Mouse (Mus musculus): ENCODE data around the gene Galr3. TPM values are rescaled to one million over a fixed set of nuclear protein-coding genes. Genes with fewer than 3 reads are reported as not detected.
"Not testable (repeated sequence)": the region's sequence is repeated elsewhere in the genome, so short reads cannot be mapped to it uniquely, and the experiment has no call there.

Gene Galr3
- polyA plus RNA-seq, 1 experiment from 2014 or later = not detected

DNA sequence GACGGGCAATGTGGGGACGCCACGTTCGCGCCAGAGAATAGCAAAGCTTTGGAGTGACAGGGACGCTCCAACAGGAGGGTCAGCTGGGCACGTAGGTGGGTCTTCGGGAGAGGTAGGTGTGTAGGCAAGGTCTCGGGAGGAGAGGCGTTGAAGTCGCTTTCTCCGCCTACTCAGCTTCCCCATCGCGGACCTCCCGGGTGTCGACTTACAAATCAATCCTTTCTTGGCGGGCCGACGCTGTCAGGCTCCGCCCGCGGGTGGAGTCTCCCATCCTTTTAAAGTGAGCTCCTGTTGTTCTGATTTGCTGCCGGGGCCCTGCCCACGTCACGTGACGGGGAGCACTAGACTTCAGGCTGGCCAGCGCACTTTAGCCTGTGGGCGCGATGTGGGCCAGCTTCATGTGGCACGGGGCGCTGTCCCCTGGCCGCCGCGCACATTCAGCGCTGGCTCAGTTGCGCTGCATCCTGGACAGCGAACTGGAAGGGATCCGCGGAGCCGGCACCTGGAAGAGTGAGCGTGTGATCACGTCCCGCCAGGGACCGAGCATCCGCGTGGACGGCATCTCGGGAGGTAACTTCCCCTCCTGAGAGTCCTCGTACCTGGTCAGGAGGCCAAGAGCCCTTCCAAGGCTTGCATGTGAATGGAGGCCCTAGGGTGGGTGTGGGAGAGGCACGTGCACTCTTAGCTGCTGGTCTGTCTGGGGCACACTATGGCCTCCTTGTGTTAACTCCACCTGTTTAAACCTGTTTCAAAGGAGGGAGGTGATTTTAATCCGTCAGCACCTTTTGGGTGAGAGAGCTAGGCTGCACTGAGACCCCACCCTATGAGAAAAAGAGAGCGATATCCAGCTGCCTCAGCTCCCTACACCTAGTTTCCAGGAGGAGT lies 10.9 kb upstream of the Galr3 start:
- 1% methylated on average over 52 of the region's 52 CpGs for WGBS
- ATAC-seq (ENCODE audit: low read depth) = peak; percentile 86
- Histone ChIP-seq H3K4me2 (ENCODE audit: low read depth, low read length) (peak overlapping the region; percentile 99), H3K9me3 (ENCODE audit: control insufficient read depth, low read length) (no peaks in the 10 kb centered on the region), H3K27ac (ENCODE audit: low read length) (peak overlapping the region; percentile 89), H3K4me3 (ENCODE audit: low read length) (peak overlapping the region; percentile 83), H3K27me3 (ENCODE audit: control insufficient read depth, insufficient read depth, low read depth, low read length) (no peaks in the 10 kb centered on the region), H3K9ac (ENCODE audit: low read length) (peak overlapping the region; percentile 100), H3K36me3 (ENCODE audit: control insufficient read depth, insufficient read depth, low read length) (no peaks in the 10 kb centered on the region), H3K4me1 (replicated peaks; ENCODE audit: control insufficient read depth, insufficient read depth, low read length) (peaks cover 27% of the 10 kb centered on the region)

DNA sequence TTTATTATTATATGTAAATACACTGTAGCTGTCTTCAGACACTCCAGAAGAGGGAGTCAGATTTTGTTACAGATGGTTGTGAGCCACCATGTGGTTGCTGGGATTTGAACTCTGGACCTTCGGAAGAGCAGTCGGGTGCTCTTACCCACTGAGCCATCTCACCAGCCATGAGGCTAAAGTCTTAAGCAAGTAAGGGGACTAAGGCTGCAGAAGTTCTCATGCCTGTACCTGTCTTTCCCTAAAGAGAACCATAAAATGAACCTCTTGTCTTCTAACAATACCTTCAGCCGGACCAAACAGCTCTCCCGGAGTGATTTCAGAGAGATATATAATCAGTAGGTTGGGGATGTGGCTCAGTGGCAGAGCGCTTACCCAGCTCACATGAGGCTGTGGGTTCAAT lies 9.8 kb upstream of the Galr3 start:
- H3K9ac ChIP-seq (ENCODE audit: low read length); ATAC-seq (ENCODE audit: low read depth); H3K27ac ChIP-seq (ENCODE audit: low read length); H3K27me3 ChIP-seq (ENCODE audit: control insufficient read depth, insufficient read depth, low read depth, low read length); H3K36me3 ChIP-seq (ENCODE audit: control insufficient read depth, insufficient read depth, low read length); H3K4me2 ChIP-seq (ENCODE audit: low read depth, low read length); H3K4me3 ChIP-seq (ENCODE audit: low read length); H3K9me3 ChIP-seq (ENCODE audit: control insufficient read depth, low read length): not testable (repeated sequence)
- WGBS = 82% methylated on average over 5 of the region's 5 CpGs
- peaks cover 19% of the 10 kb centered on the region for H3K4me1 ChIP-seq (replicated peaks; ENCODE audit: control insufficient read depth, insufficient read depth, low read length)

DNA sequence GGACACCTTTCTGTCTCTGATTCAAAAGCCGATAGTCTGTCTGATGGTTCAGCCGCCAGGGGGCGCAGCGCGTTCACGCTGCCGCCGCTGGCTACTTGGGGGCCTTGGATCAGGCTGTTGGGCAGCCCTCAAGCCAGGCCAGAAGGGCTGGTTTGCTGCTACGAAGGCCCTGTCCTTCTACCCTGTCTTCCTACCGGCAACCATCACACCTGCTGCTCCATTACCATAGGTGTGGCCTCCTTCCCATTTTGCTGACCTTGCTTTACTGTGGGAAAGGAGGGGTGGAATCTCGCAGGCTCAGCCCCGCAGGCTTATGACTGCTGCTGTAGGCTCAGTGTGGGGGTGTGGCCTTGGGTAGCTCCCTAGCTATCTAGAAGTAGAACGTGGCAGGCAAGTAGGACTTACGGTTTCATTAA lies 3.8 kb upstream of the Galr3 start:
- H3K27me3 ChIP-seq (ENCODE audit: control insufficient read depth, insufficient read depth, low read depth, low read length) = peaks cover 24% of the 10 kb centered on the region
- no peaks in the 10 kb centered on the region for H3K36me3 ChIP-seq (ENCODE audit: control insufficient read depth, insufficient read depth, low read length)
- 0 out of 2 replicates have a peak overlapping the region, but pooled peaks have one; percentile 21 for H3K9ac ChIP-seq (ENCODE audit: low read length)
- ATAC-seq (ENCODE audit: low read depth) = peak; percentile 35; the same call in 1 of the 2 replicates
- no peak overlapping the region for H3K4me3 ChIP-seq (ENCODE audit: low read length)
- no peaks in the 10 kb centered on the region for H3K9me3 ChIP-seq (ENCODE audit: control insufficient read depth, low read length)
- peak overlapping the region; percentile 23 for H3K4me2 ChIP-seq (ENCODE audit: low read depth, low read length)
- WGBS = 10% methylated on average over 14 of the region's 14 CpGs
- peaks cover 15% of the 10 kb centered on the region for H3K4me1 ChIP-seq (replicated peaks; ENCODE audit: control insufficient read depth, insufficient read depth, low read length)
- no peak overlapping the region for H3K27ac ChIP-seq (ENCODE audit: low read length)

DNA sequence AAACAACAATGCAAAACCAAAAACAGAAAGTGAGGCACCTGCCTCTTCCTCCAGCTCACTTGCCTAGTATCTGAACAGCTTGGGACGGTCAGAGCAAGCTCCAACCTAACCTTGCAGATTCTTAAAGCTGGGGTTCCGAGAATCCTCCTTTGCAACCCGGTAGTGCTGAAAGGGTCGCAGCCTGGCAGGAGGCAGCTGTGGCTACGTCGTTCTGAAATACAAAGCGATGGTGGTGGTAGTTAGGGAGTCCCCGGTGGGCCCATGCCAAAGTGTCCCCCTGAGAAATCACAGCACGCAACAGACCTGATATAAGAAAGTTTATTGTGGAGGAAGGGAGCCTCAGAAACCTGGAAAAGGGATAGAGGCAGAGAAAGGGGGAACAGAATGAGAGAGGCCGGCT lies 3.4 kb upstream of the Galr3 start:
- peaks cover 28% of the 10 kb centered on the region for H3K27me3 ChIP-seq (ENCODE audit: control insufficient read depth, insufficient read depth, low read depth, low read length)
- no peaks in the 10 kb centered on the region for H3K36me3 ChIP-seq (ENCODE audit: control insufficient read depth, insufficient read depth, low read length)
- no peak overlapping the region for H3K4me2 ChIP-seq (ENCODE audit: low read depth, low read length)
- ATAC-seq (ENCODE audit: low read depth) = no peak
- peaks cover 18% of the 10 kb centered on the region for H3K4me1 ChIP-seq (replicated peaks; ENCODE audit: control insufficient read depth, insufficient read depth, low read length)
- 70% methylated on average over 10 of the region's 10 CpGs for WGBS
- no peak overlapping the region for H3K4me3 ChIP-seq (ENCODE audit: low read length)
- no peak overlapping the region for H3K9ac ChIP-seq (ENCODE audit: low read length)
- H3K27ac ChIP-seq (ENCODE audit: low read length) = no peak overlapping the region
- H3K9me3 ChIP-seq (ENCODE audit: control insufficient read depth, low read length) = no peaks in the 10 kb centered on the region

DNA sequence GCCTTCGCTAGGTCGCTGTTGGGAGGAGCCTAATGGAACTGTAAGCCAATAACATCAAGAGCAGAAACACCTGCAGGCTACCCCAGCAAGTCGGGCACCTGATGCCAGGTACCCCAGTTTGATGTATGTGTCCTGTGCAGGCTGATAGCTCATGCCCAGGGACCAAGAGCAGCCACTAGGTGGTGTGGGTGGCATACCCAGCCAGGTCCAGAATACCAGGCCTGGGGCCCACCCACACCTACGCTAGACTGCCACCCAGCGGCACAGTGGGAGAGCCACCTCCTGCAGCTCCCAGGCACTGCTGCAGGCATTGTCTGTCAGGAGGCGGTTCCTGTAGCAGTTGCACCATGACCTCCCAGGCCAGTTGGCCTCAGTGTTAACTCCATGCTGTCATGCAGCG lies 2.8 kb upstream of the Galr3 start:
- no peak overlapping the region for H3K9ac ChIP-seq (ENCODE audit: low read length)
- no peak overlapping the region for H3K4me3 ChIP-seq (ENCODE audit: low read length)
- ATAC-seq (ENCODE audit: low read depth) = peak; percentile 72
- 24% methylated on average over 7 of the region's 7 CpGs for WGBS
- no peak overlapping the region for H3K4me2 ChIP-seq (ENCODE audit: low read depth, low read length)
- no peak overlapping the region for H3K27ac ChIP-seq (ENCODE audit: low read length)
- peaks cover 18% of the 10 kb centered on the region for H3K4me1 ChIP-seq (replicated peaks; ENCODE audit: control insufficient read depth, insufficient read depth, low read length)
- H3K27me3 ChIP-seq (ENCODE audit: control insufficient read depth, insufficient read depth, low read depth, low read length) = peaks cover 33% of the 10 kb centered on the region
- no peaks in the 10 kb centered on the region for H3K9me3 ChIP-seq (ENCODE audit: control insufficient read depth, low read length)
- H3K36me3 ChIP-seq (ENCODE audit: control insufficient read depth, insufficient read depth, low read length) = no peaks in the 10 kb centered on the region

DNA sequence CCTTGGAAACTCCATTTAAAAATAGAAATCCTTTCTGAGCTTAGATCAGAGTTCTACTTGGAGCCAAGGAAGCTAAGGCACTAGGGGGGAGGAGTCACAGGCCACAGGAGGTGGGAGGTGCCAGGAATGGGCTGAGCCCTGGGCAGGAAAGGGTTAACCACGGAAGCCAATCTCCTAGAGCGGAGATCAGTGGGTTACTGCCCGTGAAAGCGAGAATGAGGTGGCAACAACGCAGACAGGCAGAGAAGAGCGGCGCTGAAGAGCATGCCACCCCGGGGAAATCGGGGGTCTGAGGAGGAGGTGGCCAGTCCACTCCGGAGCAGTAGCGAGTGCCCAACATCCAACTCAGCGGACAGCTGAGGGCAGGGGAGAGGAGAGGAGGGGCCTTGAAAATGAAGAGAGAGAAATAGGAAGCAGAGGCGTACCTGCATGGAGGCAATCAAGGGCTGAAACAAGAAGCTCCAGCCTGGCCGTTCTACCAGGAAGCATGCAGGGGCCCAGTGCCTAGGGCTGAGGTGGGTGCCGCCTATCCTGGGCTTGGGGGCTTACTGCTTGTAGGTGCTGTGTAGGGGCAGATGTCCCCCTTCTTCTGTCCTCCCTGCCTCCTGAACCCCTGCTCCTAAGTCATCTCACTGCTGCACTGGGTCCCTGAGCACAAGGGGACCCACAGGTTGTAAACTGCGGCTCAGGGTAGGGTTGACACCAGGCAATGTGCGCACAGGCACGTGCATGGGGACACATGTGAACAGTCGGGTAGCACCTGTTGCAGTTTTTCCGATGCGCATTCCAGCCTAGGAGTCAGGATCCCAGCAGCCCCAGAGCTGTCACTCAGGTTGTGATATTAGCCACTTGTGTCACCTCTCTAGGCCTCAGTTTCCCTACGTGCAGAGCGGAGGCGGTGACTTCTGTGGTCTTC lies 926 bp upstream of the Galr3 start:
- Histone ChIP-seq H3K4me2 (ENCODE audit: low read depth, low read length) (peak overlapping the region; percentile 55), H3K4me1 (replicated peaks; ENCODE audit: control insufficient read depth, insufficient read depth, low read length) (peaks cover 18% of the 10 kb centered on the region), H3K4me3 (ENCODE audit: low read length) (peak overlapping the region; percentile 33), H3K9me3 (ENCODE audit: control insufficient read depth, low read length) (no peaks in the 10 kb centered on the region), H3K9ac (ENCODE audit: low read length) (peak overlapping the region; percentile 36; the same call in 1 of the 2 replicates), H3K27ac (ENCODE audit: low read length) (no peak overlapping the region), H3K27me3 (ENCODE audit: control insufficient read depth, insufficient read depth, low read depth, low read length) (peaks cover 36% of the 10 kb centered on the region), H3K36me3 (ENCODE audit: control insufficient read depth, insufficient read depth, low read length) (no peaks in the 10 kb centered on the region)
- WGBS = 17% methylated on average over 24 of the region's 24 CpGs
- no peak for ATAC-seq (ENCODE audit: low read depth)

DNA sequence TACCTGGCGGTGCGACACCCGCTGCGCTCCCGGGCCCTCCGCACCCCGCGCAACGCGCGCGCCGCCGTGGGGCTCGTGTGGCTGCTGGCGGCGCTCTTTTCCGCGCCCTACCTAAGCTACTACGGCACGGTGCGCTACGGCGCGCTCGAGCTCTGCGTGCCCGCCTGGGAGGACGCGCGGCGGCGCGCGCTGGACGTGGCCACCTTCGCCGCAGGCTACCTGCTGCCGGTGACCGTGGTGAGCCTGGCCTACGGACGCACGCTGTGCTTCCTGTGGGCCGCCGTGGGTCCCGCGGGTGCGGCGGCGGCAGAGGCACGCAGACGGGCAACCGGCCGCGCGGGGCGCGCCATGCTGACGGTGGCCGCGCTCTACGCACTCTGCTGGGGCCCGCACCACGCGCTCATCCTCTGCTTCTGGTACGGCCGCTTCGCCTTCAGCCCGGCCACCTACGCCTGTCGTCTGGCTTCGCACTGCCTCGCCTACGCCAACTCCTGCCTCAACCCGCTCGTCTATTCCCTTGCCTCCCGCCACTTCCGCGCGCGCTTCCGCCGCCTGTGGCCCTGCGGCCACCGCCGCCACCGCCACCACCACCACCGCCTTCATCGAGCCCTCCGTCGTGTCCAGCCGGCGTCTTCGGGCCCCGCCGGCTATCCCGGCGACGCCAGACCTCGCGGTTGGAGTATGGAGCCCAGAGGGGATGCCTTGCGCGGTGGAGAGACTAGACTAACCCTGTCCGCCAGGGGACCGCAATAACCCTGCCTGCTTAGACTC lies 1.2 kb downstream of the Galr3 start:
- WGBS = under 1% methylated on average over 81 of the region's 105 CpGs
- H3K36me3 ChIP-seq (ENCODE audit: control insufficient read depth, insufficient read depth, low read length) = no peaks in the 10 kb centered on the region
- peak overlapping the region; percentile 62 for H3K9ac ChIP-seq (ENCODE audit: low read length)
- H3K4me1 ChIP-seq (replicated peaks; ENCODE audit: control insufficient read depth, insufficient read depth, low read length) = peaks cover 17% of the 10 kb centered on the region
- peak; percentile 34; the same call in 1 of the 2 replicates for ATAC-seq (ENCODE audit: low read depth)
- H3K27me3 ChIP-seq (ENCODE audit: control insufficient read depth, insufficient read depth, low read depth, low read length) = peaks cover 36% of the 10 kb centered on the region
- H3K4me3 ChIP-seq (ENCODE audit: low read length) = peak overlapping the region; percentile 59
- no peaks in the 10 kb centered on the region for H3K9me3 ChIP-seq (ENCODE audit: control insufficient read depth, low read length)
- peak overlapping the region; percentile 99 for H3K4me2 ChIP-seq (ENCODE audit: low read depth, low read length)
- no peak overlapping the region for H3K27ac ChIP-seq (ENCODE audit: low read length)

DNA sequence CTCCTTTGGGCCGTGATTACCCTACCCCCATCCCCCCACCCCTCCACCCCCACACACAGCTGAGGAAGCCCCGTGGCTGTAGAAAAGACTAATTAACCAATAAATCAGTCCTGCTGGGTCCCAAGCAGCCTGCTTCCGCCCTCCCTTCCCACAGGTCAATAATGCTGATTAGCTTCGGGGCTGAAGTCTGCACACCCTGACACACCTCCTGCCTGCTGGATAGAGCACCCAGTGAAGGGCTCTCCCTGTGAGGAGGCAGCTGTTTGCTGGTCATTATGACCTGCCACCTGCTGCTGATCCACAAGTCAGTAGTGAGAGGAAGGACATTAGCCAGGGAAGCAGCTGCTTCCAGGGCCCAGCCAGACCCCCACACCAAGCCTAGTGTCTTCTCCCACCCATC lies 3.2 kb downstream of the Galr3 start:
- Histone ChIP-seq H3K4me1 (replicated peaks; ENCODE audit: control insufficient read depth, insufficient read depth, low read length) (peaks cover 16% of the 10 kb centered on the region), H3K27me3 (ENCODE audit: control insufficient read depth, insufficient read depth, low read depth, low read length) (peaks cover 33% of the 10 kb centered on the region), H3K4me3 (ENCODE audit: low read length) (no peak overlapping the region), H3K27ac (ENCODE audit: low read length) (no peak overlapping the region), H3K4me2 (ENCODE audit: low read depth, low read length) (no peak overlapping the region), H3K9me3 (ENCODE audit: control insufficient read depth, low read length) (no peaks in the 10 kb centered on the region), H3K9ac (ENCODE audit: low read length) (no peak overlapping the region), H3K36me3 (ENCODE audit: control insufficient read depth, insufficient read depth, low read length) (no peaks in the 10 kb centered on the region)
- ATAC-seq (ENCODE audit: low read depth) = no peak
- 24% methylated on average over 4 of the region's 4 CpGs for WGBS
